Mouse (Mus musculus): ENCODE results near the gene Trip12. TPM values are rescaled to one million over a fixed set of nuclear protein-coding genes. Genes with fewer than 3 reads are reported as not detected.

The Trip12 gene
- total and polyA plus RNA-seq, 2 experiments from 2014 or later, result 28.4 to 92.8 TPM

DNA sequence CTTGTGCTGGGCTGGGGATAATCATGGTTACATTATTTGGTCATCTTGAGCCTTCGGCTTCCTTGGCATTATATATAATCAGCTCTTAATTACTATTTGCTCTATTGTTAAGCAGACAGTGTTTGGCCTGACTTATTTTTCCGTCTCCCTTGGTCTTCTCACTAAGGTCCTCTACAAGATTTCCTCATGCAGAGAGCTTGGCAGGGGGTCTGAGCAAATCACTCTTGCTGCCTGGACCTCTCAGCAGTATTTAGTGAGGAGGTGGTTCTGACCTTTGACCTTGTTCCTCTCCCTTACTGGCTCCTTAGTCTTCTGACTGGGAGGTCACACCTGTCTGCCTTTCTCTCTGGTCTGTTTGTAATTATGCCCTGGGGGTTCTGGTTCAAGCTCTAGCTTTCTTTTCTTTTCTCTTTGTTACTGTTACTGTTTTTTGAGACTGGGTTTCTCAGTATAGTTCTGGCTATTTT is 41.8 kb upstream of the Trip12 start:
- Histone ChIP-seq H3K4me2 (ENCODE audit: low read depth, low read length) (no peak overlapping the region), H3K9ac (replicated peaks; ENCODE audit: low read length) (no peak overlapping the region), H3K4me3 (ENCODE audit: low read length) (no peak overlapping the region), H3K27me3 (ENCODE audit: insufficient read depth, low read length) (no peaks in the 10 kb centered on the region), H3K36me3 (ENCODE audit: insufficient read depth, low read length) (no peaks in the 10 kb centered on the region), H3K4me1 (ENCODE audit: insufficient read depth, low read length) (no peaks in the 10 kb centered on the region), H3K27ac (no peak overlapping the region), H3K9me3 (ENCODE audit: low read length) (no peaks in the 10 kb centered on the region)
- DNase-seq (ENCODE audit: low spot score) (no peak), ATAC-seq (no peak)
- WGBS, result 38% methylated on average over 2 of the region's 2 CpGs
- no peak for TF ChIP-seq CTCF (IDR thresholded peaks at IDR 0.05; ENCODE audit: low read depth)

DNA sequence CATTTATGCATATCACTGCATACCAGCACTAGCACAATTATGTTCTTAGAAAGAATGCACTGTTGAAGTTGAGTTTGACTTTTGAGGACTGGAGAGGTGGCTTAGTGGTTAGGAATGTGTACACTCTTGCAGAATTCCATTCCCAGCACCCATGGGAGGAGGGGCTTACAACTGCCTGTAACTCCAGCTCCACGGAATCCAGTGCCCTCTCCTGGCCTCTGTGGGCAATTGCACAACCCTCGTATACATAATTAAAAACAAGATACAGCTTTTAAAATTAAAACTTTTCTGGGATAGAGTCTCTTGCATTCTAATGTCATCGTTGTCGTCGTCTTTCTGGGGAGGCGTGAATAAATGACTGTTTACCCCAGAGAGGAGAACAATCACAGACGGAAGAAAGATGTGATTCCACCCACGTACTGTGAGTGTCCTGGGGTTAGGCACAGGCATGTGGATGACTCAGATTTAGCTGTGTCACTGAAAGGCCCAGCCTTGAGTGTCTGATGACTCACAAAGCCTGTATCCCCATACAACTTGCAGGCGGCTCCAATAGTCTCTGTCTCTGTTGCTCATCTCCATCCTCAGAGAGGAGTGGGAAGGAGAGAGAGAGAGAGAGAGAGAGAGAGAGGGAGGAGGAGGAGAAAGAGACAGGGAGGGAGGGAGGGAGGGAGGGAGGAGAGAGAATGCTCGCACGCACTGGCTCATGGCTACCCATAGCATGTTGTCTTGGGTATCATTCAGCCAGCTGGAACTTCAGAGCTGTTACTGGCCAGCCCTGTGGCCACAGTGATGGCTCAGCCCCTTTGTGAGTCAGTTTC is 41.1 kb upstream of the Trip12 start:
- no peak for DNase-seq (ENCODE audit: low spot score)
- WGBS, result 63% methylated on average over 11 of the region's 11 CpGs

DNA sequence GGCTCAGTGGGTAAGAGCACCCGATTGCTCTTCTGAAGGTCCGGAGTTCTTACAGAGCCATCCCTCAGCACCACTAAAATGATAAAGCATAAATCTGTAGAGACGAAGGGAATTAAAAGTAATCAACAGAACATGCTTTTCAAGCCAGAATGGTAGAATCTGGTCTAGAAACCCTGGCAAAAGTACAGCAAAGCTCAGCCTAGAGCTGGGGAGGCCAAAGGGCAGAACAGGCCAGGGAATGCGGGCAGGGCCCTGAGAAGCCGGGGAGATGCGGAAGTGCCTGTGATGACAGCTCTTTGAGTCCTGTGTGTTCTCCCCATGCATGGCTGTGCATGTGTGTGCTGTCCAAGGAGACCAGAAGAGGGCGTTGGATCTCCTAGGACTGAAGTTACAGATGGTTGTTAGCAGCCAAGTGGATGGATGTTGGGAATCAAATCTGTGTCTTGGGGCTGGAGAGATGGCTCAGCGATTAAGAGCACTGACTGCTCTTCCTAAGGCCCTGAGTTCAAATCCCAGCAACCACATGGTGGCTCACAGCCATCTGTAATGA is 39.3 kb upstream of the Trip12 start:
- no peak overlapping the region for H3K9ac ChIP-seq (replicated peaks; ENCODE audit: low read length)
- DNase-seq (ENCODE audit: low spot score) (no peak), ATAC-seq (no peak)
- no peak for TF ChIP-seq CTCF (IDR thresholded peaks at IDR 0.05; ENCODE audit: low read depth)
- no peak overlapping the region for H3K27ac ChIP-seq
- H3K27me3 ChIP-seq (ENCODE audit: insufficient read depth, low read length), result no peaks in the 10 kb centered on the region
- no peak overlapping the region for H3K4me2 ChIP-seq (ENCODE audit: low read depth, low read length)
- H3K4me1 ChIP-seq (ENCODE audit: insufficient read depth, low read length), result no peaks in the 10 kb centered on the region
- H3K4me3 ChIP-seq (ENCODE audit: low read length), result no peak overlapping the region
- H3K36me3 ChIP-seq (ENCODE audit: insufficient read depth, low read length), result no peaks in the 10 kb centered on the region
- 94% methylated on average over 8 of the region's 8 CpGs for whole genome bisulfite sequencing
- H3K9me3 ChIP-seq (ENCODE audit: low read length), result no peaks in the 10 kb centered on the region

More for the DNA sequence above, 41.1 kb upstream of the Trip12 start:
- no peak for ATAC-seq
- H3K36me3 ChIP-seq (ENCODE audit: insufficient read depth, low read length), result no peaks in the 10 kb centered on the region
- H3K4me2 ChIP-seq (ENCODE audit: low read depth, low read length), result no peak overlapping the region
- H3K4me3 ChIP-seq (ENCODE audit: low read length), result no peak overlapping the region
- no peak overlapping the region for H3K27ac ChIP-seq
- no peaks in the 10 kb centered on the region for H3K9me3 ChIP-seq (ENCODE audit: low read length)
- no peak overlapping the region for H3K9ac ChIP-seq (replicated peaks; ENCODE audit: low read length)
- H3K4me1 ChIP-seq (ENCODE audit: insufficient read depth, low read length), result no peaks in the 10 kb centered on the region
- 0 out of 2 replicates have a peak, but pooled peaks have one; percentile 4 for TF ChIP-seq CTCF (IDR thresholded peaks at IDR 0.05; ENCODE audit: low read depth)
- H3K27me3 ChIP-seq (ENCODE audit: insufficient read depth, low read length), result no peaks in the 10 kb centered on the region

GRCm38 (mm10) chr1:84877590-84877989 is 37.3 kb upstream of the Trip12 start:
- Histone ChIP-seq H3K4me1 (ENCODE audit: insufficient read depth, low read length) (no peaks in the 10 kb centered on the region), H3K27me3 (ENCODE audit: insufficient read depth, low read length) (no peaks in the 10 kb centered on the region), H3K27ac (no peak overlapping the region), H3K9me3 (ENCODE audit: low read length) (no peaks in the 10 kb centered on the region), H3K4me2 (ENCODE audit: low read depth, low read length) (no peak overlapping the region), H3K4me3 (ENCODE audit: low read length) (no peak overlapping the region), H3K36me3 (ENCODE audit: insufficient read depth, low read length) (no peaks in the 10 kb centered on the region), H3K9ac (replicated peaks; ENCODE audit: low read length) (no peak overlapping the region)
- TF ChIP-seq CTCF (IDR thresholded peaks at IDR 0.05; ENCODE audit: low read depth), result no peak
- ATAC-seq, result no peak
- 92% methylated on average over 2 of the region's 2 CpGs for WGBS
- no peak for DNase-seq (ENCODE audit: low spot score)

DNA sequence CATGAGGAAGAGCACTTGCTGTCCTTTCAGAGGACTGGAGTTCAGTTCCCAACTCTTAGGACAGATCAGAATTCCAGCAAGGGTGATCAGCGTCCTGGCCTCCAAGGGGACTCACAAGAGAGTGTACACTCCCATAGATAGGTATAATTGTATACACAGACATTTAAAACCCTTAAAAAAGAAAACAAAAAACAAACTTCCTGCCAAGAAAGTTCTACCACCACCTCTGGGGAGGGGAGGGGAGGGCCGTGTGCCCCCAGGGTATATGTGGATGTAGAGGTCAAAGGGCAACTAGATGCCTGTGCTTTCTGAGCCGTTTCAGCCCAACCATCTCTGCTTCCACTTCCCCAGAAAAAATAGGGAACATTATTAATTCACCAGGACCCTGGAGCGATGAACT is 32.6 kb upstream of the Trip12 start:
- Histone ChIP-seq H3K36me3 (ENCODE audit: insufficient read depth, low read length) (no peaks in the 10 kb centered on the region), H3K4me3 (ENCODE audit: low read length) (no peak overlapping the region), H3K4me1 (ENCODE audit: insufficient read depth, low read length) (no peaks in the 10 kb centered on the region), H3K27me3 (ENCODE audit: insufficient read depth, low read length) (no peaks in the 10 kb centered on the region), H3K4me2 (ENCODE audit: low read depth, low read length) (no peak overlapping the region), H3K27ac (no peak overlapping the region), H3K9ac (replicated peaks; ENCODE audit: low read length) (no peak overlapping the region), H3K9me3 (ENCODE audit: low read length) (no peaks in the 10 kb centered on the region)
- TF ChIP-seq CTCF (IDR thresholded peaks at IDR 0.05; ENCODE audit: low read depth), result no peak
- ATAC-seq (no peak), DNase-seq (ENCODE audit: low spot score) (no peak)
- WGBS, result 64% methylated on average over 4 of the region's 4 CpGs

DNA sequence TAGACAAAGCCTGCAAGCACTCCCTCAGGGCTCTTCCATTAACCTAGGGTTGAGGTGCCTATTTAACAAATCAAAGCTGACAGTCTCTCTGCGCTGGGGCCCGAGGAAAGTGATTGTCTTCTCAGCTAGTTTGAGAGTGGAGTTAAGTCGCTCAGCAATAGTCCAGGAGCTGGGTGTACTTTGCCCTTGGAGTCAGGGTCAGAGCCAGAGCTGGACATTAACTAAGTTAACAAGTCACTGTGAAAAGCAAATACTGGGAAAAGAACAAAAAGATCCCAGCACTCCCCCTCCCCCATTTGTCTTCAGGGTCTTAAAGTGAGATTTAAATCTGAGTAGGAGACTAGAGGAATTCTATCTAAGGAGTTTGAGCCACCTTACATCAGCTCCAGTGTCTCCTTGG is 31.8 kb upstream of the Trip12 start:
- no peaks in the 10 kb centered on the region for H3K36me3 ChIP-seq (ENCODE audit: insufficient read depth, low read length)
- 33% methylated on average over 3 of the region's 3 CpGs for WGBS
- no peak overlapping the region for H3K4me3 ChIP-seq (ENCODE audit: low read length)
- DNase-seq (ENCODE audit: low spot score) (no peak), ATAC-seq (no peak)
- no peak overlapping the region for H3K4me2 ChIP-seq (ENCODE audit: low read depth, low read length)
- TF ChIP-seq CTCF (IDR thresholded peaks at IDR 0.05; ENCODE audit: low read depth), result no peak
- no peak overlapping the region for H3K9ac ChIP-seq (replicated peaks; ENCODE audit: low read length)
- no peaks in the 10 kb centered on the region for H3K4me1 ChIP-seq (ENCODE audit: insufficient read depth, low read length)
- H3K27ac ChIP-seq, result no peak overlapping the region
- H3K9me3 ChIP-seq (ENCODE audit: low read length), result no peaks in the 10 kb centered on the region
- H3K27me3 ChIP-seq (ENCODE audit: insufficient read depth, low read length), result no peaks in the 10 kb centered on the region

DNA sequence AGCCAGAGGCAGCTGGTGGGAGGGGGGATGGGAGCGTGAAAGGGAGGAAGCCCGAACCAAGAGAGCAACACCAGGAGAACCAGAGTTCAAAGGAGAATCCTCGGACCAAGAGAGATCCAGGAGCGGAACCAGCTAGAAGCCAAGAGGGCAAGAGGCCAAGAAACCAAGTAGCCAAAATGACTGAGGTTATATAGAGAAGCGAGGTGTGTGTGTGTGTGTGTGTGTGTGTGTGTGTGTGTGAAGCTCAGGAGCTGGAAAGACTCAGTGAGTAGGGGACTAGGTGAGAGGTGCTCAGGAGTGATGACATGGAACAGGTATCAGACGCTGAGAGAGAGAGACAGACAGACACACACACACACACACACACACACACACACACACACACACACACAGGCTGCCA is 30.8 kb upstream of the Trip12 start:
- WGBS, result 68% methylated on average over 6 of the region's 6 CpGs
- no peaks in the 10 kb centered on the region for H3K9me3 ChIP-seq (ENCODE audit: low read length)
- no peak overlapping the region for H3K9ac ChIP-seq (replicated peaks; ENCODE audit: low read length)
- H3K4me2 ChIP-seq (ENCODE audit: low read depth, low read length), result no peak overlapping the region
- DNase-seq (ENCODE audit: low spot score) (no peak), ATAC-seq (no peak)
- no peaks in the 10 kb centered on the region for H3K4me1 ChIP-seq (ENCODE audit: insufficient read depth, low read length)
- no peaks in the 10 kb centered on the region for H3K27me3 ChIP-seq (ENCODE audit: insufficient read depth, low read length)
- no peaks in the 10 kb centered on the region for H3K36me3 ChIP-seq (ENCODE audit: insufficient read depth, low read length)
- H3K4me3 ChIP-seq (ENCODE audit: low read length), result no peak overlapping the region
- TF ChIP-seq CTCF (IDR thresholded peaks at IDR 0.05; ENCODE audit: low read depth), result no peak
- H3K27ac ChIP-seq, result no peak overlapping the region

Measured in hindbrain, postnatal 0 days (tissue).